Mouse (Mus musculus) induced T-regulatory cell, adult 2 months (primary cell): Measurements from ENCODE around the gene Tab1.

Source experiments
- DNase-seq: peaks from one replicate; pipeline ENCODE4 v3.0.0-alpha.2; 2012; ENCODE audit warnings: low read depth

Tab1 gene

DNA sequence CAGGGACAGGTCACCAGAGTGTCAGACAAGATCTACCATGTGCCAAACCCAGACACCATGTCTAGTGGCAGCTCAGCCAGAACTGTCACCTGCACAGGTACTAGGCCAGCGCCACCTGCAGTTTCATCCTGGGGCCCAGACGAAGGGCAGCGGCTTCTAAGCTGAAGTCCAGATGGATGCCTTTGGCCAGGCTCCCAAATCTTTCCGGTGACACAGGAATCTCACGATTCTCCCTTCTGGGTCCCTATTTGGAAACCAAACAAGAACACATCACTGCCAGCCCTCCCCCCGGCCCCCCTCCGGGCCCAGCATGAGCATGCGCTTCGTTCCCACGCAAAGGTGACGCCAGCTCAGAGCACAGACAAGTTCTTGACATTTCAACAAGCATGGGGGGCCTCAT lies 30.3 kb downstream of the Tab1 start:
- DNase-seq, result no peak

DNA sequence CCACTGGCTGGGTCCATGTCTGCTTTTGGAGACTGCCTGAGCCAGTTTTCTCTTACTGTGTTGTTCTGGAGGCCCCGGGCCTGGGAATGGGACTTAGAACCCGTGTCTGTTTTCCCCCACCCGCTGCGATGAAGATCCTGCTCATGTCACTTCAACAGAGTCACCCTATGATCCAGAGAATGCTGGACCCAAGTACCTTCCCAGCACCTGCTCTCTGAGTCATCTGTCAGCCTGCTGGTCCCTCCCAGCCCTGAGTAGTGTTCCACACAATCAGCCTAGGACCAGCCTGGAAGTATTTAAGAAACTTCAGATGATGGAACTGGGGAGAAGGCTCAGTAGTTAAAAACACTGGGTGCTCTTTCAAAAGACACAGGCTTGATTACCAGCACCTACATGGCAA lies 30.8 kb downstream of the Tab1 start:
- no peak for DNase-seq

DNA sequence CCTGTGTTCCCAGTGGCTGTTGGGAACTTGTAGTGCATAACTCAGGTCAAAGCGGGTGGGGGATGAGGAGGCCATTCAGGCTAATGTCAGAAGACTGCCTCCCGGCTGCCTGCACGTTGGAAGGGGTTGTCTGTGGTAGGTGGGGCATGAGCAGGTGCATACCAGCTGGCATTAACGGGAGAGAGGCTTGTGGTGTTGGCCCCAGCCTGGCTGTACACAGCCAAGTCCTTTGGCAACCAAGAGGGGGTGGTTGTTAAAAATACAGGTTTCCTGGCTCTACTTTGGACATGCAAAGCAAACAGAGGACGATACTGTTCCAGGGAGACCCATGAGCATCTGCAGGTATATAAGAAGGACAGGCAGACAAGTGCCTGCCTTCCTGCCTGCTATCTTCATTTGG lies 32.5 kb downstream of the Tab1 start:
- DNase-seq, result no peak

DNA sequence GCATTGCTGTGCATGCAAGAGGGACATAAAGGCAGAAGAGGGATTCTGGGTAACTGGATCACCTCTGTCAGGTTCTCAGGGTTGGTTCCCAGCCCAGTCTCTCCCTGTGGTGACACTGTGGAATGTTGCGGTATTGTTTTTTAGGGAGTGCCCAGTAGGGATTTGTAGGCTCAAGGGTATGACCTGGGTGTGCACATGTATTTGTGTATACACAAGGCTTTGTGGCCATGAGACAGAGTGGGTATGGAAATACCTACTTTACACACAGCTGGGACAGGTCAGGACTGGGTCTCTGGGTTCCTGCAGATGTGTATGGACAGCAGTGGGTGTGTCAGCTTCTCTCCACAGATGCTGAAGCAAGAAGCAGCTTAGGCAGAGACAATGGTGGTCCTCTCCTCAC lies 36.6 kb downstream of the Tab1 start:
- no peak for DNase-seq

DNA sequence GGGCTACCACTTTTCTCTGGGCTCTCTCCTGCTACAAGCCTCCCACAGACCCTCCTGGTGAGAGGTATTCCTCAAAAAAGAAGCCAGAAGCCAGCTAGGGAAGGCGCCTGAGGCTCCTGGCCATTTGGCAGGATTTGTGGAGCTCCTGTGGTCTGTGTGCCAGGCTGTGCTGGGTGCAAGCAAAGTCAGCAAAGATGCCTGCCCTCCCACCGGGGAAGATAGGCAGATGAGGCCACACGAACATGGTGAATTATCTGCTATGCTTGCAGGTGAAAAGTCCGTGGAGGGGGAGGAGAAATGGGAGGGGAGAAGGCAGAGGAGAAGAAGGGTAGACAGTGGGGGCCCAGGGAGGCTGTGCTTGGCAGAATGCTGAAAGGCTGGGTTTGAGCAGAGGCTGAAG lies 37.4 kb downstream of the Tab1 start:
- no peak for DNase-seq

DNA sequence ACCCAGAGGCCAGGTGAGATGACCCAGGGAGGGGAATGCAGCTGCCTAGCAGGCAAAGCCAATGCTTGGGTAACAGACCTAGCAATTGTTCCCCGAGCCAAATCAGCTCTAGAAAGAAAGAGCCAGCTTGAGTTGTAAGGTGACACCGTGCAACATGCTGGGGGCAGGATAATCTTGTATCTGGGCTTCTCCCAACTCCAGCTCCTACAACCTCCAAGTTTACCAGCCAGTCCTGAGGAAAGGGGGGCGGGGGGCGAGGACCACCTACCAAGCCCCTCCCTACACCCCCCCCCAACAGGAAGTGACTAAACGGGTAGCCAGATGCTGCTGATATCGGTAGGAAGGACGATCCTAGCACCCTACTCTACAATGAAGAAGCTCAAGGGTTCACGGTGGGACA lies 38.4 kb downstream of the Tab1 start:
- DNase-seq, result no peak

DNA sequence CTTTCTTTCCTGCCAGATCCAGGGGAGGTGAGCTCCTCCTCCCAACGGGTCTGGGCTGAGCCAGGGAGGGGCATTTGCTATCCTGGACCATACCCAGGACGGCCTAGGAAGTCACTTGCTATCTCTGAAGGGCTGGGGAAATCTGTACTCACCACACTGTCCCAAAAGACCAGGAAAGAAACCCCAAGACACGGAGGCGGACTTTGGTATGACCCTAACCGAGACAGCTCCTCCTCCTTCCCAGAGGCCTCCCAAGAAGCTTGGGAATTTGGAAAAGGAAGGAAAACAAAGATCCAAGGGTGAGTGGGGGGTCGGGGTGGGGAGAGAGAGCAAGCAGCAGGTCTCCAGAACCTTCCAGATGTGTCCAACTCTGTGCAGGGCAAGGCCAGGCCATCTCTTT lies 38.9 kb downstream of the Tab1 start:
- DNase-seq, result no peak

DNA sequence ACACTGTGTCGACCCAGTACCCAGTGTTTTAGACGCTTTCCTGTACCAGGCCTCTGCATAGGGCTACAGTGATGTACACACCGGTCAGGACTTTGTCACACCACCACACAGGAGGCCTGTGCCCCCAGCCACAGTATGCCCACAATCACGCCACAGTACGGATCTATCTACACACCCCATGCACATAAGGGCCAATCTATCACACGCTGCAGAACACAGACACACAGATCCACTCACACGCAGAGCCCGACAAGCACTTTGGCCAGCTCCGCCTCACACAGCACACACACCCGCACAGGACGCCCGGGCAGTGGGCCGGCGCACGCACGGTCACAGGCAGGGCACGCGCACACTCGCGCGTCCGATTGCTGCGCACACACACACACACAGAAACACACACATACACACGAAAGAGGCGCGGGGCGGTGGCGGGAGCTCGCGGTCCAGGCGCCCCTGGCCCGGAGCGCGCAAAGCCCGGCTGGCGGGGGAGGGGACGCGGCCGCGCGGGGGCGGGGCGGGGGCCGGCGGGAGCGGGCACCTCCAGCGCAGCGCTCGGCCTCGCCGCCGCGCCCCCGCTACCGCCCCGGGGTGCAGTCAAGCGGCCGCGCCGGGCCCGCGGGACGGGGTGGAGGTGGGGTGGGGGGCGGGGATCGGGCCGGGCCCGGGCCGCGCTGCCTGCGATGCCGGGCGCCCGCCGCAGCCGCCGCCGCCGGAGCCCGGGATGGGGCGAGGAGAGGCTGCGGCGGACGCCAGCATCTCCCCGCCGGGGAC lies 40.3 kb downstream of the Tab1 start, which contains the start of gene Mgat3:
Mgat3 (plus strand) TSS at position 721 of the 771 bp plus-strand sequence.
- no peak for DNase-seq

DNA sequence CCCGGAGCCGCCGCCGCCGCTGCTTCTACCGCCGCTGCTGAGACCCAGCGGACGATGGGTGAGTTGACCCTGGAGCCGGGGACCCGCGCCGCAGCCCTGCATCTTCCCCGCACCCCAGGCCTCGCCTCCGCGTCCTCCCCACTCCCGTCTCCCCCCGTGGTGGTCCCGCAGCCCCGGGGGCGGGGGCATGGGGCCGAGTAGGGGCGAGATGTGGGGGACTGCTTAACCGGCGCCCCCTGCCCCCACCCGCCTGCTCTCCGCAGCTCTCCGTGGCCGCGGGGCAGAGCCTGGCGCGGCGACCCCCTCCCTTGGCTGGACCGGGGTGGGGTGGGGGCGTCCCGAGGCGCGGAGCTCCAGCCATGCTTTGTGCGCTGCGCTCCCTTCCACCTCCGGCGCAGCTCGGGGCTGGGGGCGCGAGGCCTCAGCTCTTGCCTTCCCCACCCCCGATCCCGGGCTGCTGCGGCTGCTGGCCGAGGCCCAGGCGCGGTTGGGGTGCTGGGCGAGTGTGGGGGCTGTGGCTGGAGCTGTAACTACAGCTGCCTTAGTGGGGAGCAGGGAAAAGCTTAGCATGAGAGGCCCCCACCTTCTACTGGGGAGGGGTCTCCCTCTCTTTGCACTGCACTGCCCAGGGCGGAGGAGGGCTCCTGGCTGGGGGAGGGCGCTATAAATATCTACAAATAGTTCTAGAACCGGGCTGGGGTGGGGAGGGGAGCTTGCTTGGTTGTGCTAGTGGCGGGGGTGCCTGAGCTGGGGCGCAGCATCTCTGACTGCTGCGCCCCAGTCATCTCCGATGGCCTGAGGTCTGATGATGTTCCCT lies 41.1 kb downstream of the Tab1 start:
- DNase-seq, result no peak

DNA sequence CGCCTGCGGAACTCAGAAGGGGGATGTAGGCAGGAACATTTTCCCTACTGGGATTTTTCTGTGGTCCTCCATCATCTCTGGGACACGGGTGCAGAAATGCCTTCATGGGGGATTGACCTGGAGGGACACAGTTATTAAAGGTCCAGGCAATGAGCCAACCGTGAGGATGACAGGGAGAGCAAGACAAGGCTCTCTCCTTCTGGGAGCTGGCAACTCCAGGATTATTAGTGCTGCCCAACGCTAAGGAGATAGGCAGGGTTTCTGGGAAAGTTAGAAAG lies 41.6 kb downstream of the Tab1 start:
- DNase-seq, result no peak

DNA sequence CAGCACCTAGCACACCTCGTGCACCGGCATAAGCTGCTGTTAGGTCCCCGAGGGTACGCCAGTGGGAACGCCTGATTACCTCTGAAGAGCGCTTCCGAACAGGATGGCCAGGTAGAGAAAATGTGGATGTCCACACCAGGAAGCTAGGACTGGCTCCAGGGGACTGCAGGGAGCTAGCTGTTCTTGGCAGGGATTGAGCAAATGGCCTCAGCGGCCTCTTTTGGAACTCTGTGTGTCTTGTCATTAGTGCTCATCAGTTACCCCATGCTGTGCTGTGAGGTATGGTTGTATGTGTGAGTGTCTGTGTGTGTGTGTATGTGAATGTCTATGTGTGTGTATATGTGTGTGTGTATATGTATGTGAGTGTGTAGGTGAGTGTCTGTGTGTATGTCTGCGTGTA lies 42.4 kb downstream of the Tab1 start:
- no peak for DNase-seq

DNA sequence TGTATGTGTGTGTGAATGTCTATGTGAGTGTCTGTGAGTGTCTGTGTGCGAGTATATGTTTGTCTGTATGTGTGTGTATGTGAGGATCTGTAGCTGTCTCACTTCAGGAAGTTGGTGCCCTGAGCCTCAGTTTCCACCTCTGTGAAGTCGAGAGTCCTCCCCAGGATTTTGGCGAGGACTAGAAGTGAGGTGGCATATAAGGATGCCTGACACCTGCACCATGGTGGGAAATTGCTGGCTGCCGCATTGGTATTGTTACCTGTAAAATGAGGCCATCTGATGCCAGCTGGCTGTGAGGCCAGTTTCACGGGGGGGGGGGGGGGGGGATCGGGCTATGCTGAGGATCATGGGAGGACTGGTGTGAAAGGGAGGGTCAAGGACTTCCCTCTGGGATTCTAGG lies 42.8 kb downstream of the Tab1 start:
- DNase-seq, result no peak

DNA sequence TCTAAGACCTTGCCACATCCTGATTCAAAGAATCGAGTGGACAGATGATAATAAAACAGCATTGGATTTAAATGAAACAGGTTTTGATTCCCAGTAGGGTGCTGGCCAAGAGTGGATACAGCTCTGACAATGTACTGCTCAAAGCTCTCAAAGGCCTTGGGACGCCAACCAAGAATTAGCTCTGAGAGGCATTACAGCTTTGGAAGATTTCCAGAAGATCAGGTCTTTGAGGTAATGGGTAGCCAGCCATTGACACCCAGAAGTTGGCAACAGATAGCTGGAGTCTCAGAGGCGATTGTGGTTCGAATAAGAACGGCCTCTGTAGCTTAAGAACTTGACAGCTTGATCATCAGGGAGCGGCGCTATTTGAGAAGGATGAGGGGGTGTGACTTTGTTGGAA lies 48.6 kb downstream of the Tab1 start:
- DNase-seq, result no peak

DNA sequence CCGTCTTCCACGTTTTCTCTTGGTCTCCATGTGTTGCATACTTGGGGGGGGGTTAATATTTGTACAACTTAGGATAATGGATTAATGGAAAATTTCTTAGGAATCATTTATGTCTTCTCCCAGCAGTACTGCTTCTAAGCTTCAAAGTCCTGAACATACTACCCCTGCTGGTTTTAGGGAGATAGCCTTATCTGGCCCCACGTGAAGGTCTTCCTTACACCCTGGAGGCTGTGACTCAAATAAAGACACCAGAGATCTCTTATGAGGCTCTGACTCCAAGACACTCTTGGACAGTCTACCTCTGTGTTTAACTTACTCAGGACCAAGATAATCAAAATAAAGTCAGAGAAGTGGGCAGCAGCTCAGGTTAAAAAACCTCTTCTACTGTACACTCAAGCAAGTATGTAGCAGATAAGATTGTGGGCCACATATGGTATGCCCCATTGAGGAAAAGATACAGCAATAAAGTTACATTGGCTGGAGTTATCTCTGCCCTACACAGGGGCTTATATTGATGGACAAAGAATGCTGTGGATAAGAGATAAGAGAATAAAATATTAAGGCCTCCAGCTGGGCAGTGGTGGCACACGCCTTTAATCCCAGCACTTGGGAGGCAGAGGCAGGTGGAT lies 49.3 kb downstream of the Tab1 start:
- no peak for DNase-seq

DNA sequence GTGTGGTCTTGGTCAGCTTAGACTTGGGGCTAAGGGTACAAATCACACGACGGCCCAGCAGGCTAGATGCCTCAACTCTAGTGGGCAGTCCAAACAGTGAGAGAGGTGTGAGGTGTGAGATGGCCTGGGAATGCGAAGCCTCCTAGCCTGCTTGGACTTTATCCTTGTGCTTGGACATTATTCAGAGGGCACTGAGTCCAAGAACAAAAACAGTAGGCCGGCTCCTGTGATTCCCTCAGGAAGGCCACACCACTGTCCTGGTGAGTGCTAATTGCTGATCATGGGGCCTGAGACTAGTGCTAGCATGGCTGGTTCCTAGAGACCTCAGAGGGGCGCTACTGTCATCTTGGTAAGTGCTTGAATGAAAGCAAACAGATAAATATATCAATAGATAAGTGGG lies 56.0 kb downstream of the Tab1 start:
- no peak for DNase-seq

DNA sequence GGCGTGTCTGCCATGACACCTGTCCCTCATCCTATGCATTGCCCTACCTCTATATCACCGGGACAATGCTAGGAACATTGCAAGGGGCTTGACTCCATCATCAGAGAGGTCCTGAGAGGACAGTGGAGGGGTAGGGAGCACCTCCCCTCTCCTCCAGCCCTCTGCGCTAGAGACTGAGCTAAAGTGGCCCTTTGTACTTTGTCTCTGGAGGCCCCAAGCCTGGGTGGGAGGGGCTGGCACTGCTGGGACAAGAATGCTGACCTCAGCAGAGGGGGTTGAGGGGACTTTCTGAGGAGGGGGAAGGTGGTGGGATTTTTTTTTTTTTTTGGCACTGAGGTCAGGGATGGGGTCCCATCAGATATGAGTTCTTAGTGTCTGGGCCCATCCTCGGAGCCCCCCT lies 57.1 kb downstream of the Tab1 start:
- no peak for DNase-seq

DNA sequence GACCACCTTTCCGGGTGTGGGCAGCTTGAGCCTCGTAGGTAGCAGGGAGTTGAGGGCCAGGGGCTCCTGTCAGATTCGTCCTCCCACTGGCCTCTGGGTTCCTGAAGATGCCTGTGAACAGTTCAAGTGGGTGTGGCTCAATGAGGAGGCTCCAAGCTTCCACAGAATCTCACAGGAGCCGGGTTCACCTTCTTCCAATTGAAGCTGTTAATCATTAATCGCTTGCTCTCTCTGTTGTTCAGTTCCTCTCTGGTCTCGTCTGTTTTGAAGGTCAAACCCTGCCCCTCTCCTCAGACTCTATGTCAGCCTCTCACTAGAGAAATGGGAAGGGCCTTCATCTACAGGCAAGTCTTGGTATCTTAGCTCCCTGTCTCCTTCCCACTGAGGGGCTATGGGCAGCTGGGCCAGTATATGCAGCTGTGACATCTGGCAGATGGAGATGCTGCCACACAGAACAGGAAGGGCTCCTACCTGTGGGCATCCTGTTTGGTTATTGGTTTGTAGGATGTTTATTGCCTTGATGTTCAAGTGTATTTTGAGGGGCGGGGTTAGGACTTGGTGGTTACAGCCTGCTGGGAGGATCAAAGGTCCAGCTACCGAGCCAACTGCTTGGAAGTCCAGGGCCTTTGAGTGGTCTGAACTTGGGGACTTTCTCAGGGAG lies 58.8 kb downstream of the Tab1 start:
- no peak for DNase-seq

DNA sequence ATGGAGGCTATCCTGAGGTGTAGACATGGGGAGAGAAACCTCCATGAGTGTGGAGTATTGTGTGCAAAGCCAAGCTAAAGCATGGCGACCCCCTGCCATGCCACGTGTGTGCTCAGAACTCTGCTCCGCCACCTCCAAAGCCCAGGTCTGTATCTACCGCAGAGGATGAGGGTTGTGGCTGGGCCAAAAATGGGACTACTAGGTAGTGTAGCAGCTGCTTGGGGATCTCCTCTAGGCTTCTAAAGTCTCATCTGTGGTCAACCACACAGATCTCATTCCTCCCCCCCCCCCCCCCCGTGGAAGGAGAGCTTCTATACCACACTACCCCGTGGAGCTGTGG lies 59.3 kb downstream of the Tab1 start:
- DNase-seq, result peak; percentile 81

DNA sequence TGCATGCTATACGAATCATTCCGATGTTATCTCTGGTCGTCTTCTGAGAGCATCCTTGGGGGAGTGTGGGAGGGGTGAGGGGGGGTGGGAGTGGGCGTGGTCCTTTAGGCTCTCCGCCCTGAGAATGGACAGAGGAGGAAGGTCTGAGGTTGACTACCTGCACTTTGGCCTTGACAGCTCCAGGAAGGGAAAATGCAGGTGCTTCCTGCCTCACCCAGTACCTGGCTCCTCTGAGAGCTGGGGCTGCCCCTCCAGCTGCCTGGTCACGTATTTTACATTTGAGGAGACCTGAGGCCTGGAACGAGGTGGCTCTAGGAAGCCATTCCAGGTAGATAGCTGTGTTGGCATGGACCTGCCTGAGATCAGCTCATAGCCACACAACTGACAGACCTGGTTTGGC lies 59.9 kb downstream of the Tab1 start:
- DNase-seq, result no peak

DNA sequence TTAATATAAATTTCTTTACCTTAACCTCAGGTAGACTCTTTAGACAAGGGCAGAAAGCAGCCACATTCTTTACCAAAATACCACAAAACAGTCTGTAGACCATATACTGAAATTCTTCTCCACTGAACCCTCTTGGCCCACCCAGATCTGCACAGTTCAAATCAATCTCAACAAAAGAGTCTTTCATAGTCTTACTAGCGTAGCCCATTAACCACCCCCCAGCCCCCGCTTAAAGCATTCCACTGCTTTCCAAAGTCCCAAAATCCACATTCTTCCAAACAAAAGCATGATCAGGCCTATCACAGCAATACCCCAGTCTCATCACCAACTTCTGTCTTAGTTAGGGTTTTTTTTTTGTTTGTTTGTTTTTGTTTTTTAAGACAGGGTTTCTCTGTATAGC lies 66.6 kb downstream of the Tab1 start:
- DNase-seq, result no peak

DNA sequence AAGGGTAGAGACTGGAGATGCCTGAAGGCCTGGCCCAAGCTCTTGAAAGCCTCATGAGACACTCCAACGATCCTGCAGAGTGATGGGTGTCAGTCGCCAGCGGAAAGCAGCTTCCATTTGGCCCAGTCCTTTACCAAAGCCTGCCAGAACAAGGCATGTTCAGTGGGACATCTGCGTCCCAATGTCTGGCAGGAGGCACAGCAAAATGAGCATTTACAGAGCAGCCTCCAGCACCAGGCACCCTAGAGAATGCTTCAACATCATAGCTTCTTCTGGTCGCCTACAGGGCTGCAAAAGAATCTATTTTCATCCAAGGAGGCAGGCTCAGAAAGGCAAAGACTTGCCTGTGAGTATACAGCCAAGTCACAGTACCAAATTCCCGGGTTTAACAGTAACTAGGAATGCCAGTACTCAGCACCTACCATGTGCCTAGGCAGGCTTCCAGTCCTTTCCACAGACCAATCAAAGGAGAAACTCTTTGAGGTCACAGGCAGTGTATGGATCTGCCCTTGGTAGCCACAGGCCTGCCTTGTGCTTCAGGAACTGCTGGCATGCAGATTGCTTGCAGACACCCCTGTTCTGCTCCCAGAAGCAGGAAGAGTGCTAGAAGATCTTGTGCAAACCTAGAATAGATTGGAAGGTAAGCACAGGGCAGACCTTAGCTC lies 69.3 kb downstream of the Tab1 start:
- DNase-seq, result no peak

DNA sequence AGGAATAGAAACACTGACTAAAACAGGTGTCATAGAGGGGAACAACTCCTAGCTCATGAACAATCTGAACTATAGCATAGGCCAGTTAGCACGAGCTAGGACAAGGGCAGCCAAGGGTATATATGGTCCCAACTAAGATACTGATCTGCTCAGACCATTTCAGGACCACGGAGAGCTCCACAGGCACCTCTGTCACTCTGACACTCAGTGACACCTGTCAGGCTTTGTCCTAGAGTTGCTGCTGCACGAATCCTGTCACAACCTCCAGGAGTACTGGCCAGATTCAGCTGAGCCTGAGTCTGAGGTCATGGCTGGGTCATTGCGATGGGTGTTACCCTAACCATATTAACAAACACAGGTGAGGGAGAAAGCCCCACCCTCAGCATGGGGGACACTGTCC lies 70.5 kb downstream of the Tab1 start:
- peak; percentile 72 for DNase-seq
